Mouse (Mus musculus): ENCODE data around the gene Tmem254c. TPM values are rescaled to one million over a fixed set of nuclear protein-coding genes. Genes with fewer than 3 reads are reported as not detected.

The Tmem254c gene
- polyA plus RNA-seq, 1 experiment from 2014 or later, result 68.1 TPM

Other genes starting within 250 kb of the Tmem254c start
- gene Anxa11, start 225.2 kb downstream of the Tmem254c start, polyA plus RNA-seq (2015; fragmentation: Nextera tagmentation; extraction: Ambion mirVana), result 83.7 and 95.6 TPM in 2 replicates
- 1.6 and 1.7 TPM in 2 replicates for gene Plac9a, start 164.3 kb downstream of the Tmem254c start, polyA plus RNA-seq (2015; fragmentation: Nextera tagmentation; extraction: Ambion mirVana)
- gene Tmem254a, start 139.7 kb downstream of the Tmem254c start, polyA plus RNA-seq (2015; fragmentation: Nextera tagmentation; extraction: Ambion mirVana), result 4.0 and 5.4 TPM in 2 replicates
- gene Cphx1, start 129.1 kb downstream of the Tmem254c start, polyA plus RNA-seq (2015; fragmentation: Nextera tagmentation; extraction: Ambion mirVana), result not detected in 2 replicates
- 1.0 and 1.7 TPM in 2 replicates for gene Duxbl1, start 88.8 kb downstream of the Tmem254c start, polyA plus RNA-seq (2015; fragmentation: Nextera tagmentation; extraction: Ambion mirVana)
- 58.2 and 63.5 TPM in 2 replicates for gene Gm9780, start 24.6 kb downstream of the Tmem254c start, polyA plus RNA-seq (2015; fragmentation: Nextera tagmentation; extraction: Ambion mirVana)
- gene Cphx2, start 14.2 kb upstream of the Tmem254c start, polyA plus RNA-seq (2015; fragmentation: Nextera tagmentation; extraction: Ambion mirVana), result not detected in 2 replicates
- 0.42 and 0.46 TPM in 2 replicates for gene Cphx3, start 14.9 kb upstream of the Tmem254c start, polyA plus RNA-seq (2015; fragmentation: Nextera tagmentation; extraction: Ambion mirVana)
- gene Duxbl2, start 51.0 kb upstream of the Tmem254c start, polyA plus RNA-seq (2015; fragmentation: Nextera tagmentation; extraction: Ambion mirVana), result not detected in 2 replicates
- 61.2 and 68.2 TPM in 2 replicates for gene Plac9b, start 115.1 kb upstream of the Tmem254c start, polyA plus RNA-seq (2015; fragmentation: Nextera tagmentation; extraction: Ambion mirVana)
- gene Tmem254b, start 139.7 kb upstream of the Tmem254c start, polyA plus RNA-seq (2015; fragmentation: Nextera tagmentation; extraction: Ambion mirVana), result 49.9 and 53.6 TPM in 2 replicates
- gene Duxbl3, start 190.6 kb upstream of the Tmem254c start, polyA plus RNA-seq (2015; fragmentation: Nextera tagmentation; extraction: Ambion mirVana), result 1.8 and 1.9 TPM in 2 replicates

Data from kidney, postnatal 0 days (tissue).